Mouse (Mus musculus) left cerebral cortex, adult 18-20 months (tissue): Measurements from ENCODE around the gene Afmid. TPM values are rescaled to one million over a fixed set of nuclear protein-coding genes. Genes with fewer than 3 reads are reported as not detected.

Experiments used
- DNase-seq, 2 experiments: peaks; one replicate each; pipeline ENCODE4 v3.0.0; 2021 to 2022; ENCODE audit warnings: low spot score in 2 of 2, mixed read lengths in 1 of 2
- total RNA-seq, 2 experiments: library from RNA; stranded (reverse); gene quantifications; 2 replicates each; pipeline ENCODE4 v1.2.3; 2021

The Afmid gene
- total RNA-seq, 2 experiments from 2014 or later = 4.1 to 6.3 TPM

DNA sequence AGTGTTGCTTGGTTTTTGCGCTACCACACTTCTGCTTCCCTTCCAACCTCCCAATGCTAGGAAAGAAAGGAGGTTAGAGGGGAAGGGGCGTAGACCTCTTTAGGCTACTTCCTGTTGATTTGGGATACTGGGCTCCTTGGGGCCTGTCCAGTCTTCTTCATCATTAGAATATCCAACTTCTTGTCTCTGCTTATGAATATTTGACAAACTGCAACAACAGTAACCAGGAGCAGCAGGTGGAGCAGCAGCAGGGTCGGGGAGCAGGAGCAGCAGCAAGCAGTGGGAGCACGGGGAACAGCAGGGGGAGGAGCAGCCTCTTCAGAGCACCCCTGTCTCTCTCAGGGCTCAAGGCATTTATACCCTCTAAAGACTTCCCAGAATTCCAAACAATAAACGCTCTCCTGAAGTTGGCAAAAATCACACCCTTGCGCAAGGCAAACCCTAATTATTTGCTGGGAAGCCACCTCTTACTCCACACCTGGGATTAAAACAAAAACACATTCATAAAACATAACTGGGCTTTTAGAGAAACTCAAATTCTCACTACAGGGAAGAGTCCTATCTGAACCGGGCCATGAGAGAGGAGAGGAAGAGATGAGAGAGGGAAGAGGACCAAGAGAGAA is 22.0 kb downstream of the Afmid start:
- no peak for DNase-seq

- DNase-seq = no peak
Measured at GRCm38 (mm10) chr11:117848271-117848984, 22.7 kb downstream of the Afmid start.

GRCm38 (mm10) chr11:117848985-117849671 is 23.4 kb downstream of the Afmid start, which contains the start of gene Birc5:
Gene Birc5 (plus strand): TSS chr11:117849251.
- peak; percentile 95 to 97 for DNase-seq

DNA sequence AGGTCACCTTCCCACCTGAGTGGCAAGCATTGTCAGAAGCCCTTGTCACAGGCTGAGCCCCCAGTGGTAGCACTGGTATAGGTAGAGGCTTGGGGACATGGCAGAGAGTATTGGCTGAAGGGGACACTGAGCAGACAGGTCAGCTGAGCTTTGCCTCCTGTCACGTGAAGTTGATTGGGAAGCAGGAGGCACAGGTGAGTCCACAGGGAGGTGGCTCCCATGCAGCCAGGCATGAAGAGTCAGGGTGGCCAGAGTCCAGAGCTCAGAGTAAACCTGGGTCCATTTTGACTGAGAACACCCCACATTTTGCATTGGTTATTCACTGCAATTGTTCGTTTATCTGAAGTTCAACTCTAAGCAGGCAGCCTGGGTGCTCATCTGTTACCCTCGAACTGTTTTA is 27.2 kb downstream of the Afmid start:
- DNase-seq = no peak

GRCm38 (mm10) chr11:117854241-117854640 is 28.5 kb downstream of the Afmid start:
- DNase-seq = no peak

GRCm38 (mm10) chr11:117855360-117855759 is 29.6 kb downstream of the Afmid start:
- DNase-seq = no peak

DNA sequence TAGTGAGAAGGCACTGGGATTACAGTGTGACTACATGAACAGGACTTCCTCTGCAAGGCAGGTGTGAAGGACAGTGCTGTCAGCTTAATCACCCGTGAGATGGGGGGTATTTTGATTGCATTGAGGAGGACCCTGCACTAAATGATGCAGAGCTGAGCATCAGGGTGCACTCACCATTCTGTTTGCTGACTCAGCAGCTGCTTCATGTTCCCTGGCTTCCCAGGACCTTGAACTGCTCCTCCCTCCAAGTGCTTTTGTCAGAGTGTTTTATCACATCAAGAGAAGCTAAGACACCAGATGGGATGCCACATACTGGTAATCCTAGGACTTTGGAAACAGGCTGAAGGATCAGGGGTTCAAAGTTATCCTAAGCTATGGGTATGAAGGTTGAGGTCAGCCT is 30.3 kb downstream of the Afmid start:
- no peak for DNase-seq

DNA sequence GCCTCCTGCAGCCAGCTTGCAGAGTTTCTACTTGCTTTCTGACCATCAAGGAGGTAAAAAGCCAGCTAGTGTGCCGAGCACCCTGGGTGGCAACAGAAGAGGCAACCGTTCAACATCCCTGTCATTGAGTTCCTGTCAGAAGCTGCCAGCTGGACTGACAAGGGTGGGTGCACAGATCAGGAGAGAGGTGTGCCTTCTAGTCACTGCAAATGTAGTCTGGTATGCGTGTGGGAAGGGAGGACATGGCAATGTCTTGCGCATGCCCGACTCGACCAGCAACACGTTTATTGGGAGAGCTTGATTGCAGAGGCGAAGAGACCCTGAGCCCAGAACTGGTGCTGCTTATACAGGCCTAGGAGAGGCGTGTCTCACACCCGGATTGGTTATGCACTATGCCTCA is 31.7 kb downstream of the Afmid start:
- no peak for DNase-seq

DNA sequence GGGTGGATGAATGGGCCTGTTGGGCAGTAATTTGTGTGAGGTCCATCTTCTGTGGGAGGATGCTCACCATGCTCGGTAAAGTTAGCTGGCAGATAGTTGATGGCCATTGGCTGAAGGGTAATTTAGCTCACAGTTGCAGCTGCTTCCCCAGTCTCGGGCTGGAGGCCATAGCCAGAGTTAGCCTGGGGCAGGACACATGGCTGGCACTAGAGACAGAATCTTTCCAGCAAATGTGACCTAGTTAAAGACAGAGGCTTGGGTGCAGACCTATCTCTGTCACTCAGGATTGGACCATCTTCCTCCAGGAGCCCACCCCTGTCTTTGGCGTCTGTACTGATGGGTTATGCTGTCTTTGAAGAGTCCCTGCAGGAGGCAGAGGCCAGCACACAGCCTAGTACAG is 32.7 kb downstream of the Afmid start:
- DNase-seq = no peak

DNA sequence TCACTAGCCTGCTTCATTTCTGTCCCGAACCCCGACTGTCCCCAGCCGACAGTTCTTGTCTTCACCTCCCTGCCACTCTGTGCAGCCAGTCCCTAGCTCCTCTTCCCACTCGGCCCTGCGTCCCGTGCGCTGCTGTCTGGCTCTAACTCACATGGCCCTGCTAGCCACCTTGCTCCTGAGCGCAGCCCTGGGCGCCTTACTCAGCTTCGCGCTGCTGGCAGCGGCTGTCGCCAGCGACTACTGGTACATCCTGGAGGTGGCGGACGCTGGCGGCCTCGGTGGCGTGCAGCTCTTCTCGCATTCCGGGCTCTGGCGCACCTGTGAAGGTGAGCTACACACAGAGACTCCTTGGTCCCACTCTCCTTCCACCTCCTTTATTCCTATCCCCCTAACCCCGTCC is 34.9 kb downstream of the Afmid start, which contains the start of gene Tmem235:
Gene Tmem235 (plus strand): TSS at position 152 of the 400 bp plus-strand sequence.
- DNase-seq = peak in 1 of 2 experiments; percentile 20

DNA sequence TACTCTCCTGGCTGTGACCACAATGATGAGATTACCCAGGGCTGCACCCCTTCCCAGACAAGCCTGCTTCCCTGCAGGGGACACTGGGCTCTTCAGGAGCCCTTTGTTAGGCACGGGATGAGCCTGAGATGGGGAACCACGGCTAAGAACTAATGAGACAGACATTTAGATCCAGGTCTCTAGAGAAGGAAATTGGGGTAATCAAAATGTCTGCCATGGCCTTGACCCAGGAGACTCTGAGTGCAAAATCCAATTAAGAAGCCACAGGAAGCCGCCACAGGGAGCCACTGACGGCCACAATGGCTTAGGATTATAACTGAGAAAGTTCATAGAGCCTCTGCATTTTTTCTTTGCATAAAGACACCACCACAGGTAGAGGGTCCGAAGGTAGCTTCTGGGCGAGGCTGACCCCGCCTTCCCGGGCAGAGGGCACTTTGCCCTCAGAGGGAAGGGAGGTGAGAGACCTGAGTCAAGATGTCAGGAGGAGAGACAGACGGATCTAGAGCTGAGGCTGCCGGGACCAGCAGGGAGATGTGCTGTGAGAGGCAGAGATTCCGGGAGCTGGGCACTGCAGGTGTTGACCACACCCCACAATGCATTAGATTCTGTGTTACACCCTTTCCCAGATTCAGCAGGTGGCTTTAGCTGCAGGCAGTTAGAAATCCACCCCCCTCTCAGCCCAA is 37.6 kb downstream of the Afmid start:
- DNase-seq = no peak

- DNase-seq = no peak
Measured at GRCm38 (mm10) chr11:117864805-117865204, 39.1 kb downstream of the Afmid start.

- no peak for DNase-seq
Measured at GRCm38 (mm10) chr11:117865988-117866387, 40.3 kb downstream of the Afmid start.

GRCm38 (mm10) chr11:117870688-117871365 is 45.1 kb downstream of the Afmid start:
- DNase-seq = peak; percentile 81

DNA sequence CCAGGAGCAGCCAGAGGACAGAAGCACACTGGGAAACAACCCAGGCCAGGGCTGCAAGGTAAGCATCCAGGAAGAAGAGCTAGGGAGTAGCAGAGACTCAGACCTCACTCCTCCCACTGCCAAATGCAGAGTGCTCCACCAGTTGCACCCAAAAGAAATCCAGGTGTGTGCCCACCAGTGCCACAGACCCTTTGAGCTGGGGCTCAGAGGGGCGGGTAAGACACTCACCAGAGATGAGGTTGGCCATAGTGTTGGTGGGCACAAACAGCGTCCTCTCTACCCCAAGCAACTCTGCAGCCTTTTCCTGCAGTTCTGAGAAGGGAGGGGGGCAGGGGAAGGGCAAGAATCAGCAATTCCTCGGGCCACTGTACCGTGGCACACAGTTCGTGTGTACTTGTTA is 45.7 kb downstream of the Afmid start:
- DNase-seq = no peak

DNA sequence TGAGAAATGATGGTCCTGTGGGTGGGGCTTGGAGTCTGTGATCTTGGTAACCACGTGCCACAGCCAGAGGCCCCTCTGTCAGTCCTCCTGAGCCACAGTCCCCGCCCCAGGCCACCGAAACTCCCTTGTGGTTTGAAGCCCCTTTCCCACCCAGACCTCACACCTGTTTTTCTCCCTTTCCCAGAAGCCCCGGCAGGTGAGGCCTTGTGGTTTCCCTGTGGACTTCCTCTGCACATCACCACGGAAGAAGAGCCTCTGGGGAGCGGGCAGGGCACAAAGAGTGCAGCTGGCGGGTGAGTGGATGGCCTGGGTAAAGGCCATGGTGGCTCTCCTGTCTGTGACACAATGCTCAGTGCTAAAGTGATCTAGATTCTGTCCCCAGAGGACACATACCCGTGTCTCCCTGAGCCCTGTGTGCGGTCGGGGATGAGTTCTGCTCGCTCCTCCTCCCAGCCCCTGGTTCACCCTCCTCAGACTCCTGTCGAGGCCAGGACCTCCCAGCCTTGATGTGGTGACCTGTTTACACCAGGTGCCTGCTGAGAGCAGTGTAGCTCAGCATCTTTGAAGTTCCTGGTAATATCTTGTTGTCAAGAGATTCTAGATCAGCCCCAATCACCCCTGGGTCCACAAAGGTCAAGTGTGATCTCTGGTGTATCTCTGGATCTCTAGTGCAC is 46.3 kb downstream of the Afmid start:
- no peak for DNase-seq

GRCm38 (mm10) chr11:117872861-117873608 is 47.3 kb downstream of the Afmid start, which contains the start of gene Tha1:
Gene Tha1 (minus strand): TSS chr11:117873481.
- peak; percentile 80 to 82 for DNase-seq

DNA sequence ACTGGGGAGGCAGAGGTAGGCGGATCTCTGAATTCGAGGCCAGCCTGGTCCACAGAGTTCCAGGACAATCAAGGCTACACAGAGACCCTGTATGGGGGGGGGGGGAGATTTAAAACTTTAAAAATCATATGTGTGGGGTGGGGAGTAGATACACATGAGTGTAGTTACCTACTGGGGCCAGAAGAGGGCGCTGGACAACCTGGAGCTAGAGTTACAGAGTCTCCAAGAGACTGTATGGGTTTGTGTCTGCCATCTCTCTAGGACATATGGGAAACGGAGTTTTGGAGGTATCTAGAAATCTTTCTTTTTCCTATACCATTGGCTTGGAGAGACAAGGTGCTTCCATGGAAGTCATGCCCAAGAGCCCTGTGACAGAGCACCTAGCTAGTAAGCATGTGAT is 48.7 kb downstream of the Afmid start:
- DNase-seq = no peak

DNA sequence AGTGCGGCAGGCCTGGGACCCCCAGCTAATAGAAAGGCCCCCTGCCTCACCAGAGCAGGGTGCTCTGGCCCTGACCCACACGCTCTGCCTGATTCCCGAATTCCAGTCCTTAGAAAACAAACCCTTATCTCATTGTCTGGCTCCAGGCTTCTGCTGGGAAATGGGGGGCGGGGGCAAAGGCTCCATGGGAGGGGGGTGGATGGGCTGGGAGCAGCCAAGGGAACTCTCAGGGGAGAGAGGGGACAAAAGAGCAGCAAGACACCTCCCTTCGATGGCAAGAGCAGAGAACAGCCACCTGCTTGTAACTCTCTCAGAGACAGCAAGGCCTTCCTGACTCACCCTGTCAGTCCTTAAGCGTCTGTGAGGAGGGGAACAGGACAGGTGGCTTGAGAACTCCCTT is 50.0 kb downstream of the Afmid start:
- DNase-seq = no peak
